Mouse (Mus musculus): Measurements from ENCODE around the gene Commd7. TPM values are rescaled to one million over a fixed set of nuclear protein-coding genes. Genes with fewer than 3 reads are reported as not detected.

Gene Commd7
- polyA plus RNA-seq, 1 experiment from 2014 or later, result 84.6 TPM

DNA sequence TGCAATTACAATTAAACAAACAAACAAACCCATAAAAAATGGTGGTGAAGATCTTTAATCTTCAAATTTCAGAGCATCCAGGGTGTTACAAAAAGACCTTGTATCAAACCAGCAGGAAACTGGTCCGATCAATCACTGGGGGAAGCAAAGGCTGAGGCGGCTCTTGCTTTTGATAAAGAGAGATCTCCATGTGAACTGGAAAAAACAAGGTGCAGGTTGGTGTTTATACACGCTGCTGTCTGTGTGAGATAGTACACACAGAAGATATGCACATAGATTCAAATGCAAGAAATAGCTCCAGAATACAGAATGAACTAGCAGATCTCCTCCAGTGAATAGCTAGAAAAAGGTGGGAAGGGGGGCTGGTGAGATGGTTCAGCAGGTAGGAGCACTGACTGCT, 15.7 kb downstream of the Commd7 start:
- H3K36me3 ChIP-seq, result peaks cover 60% of the 10 kb centered on the region
- no peak for ATAC-seq (ENCODE audit: low read depth)
- H3K4me2 ChIP-seq, result no peak overlapping the region
- no peak overlapping the region for H3K27ac ChIP-seq (replicated peaks)
- H3K9me3 ChIP-seq, result no peaks in the 10 kb centered on the region
- no peak overlapping the region for H3K9ac ChIP-seq
- no peak overlapping the region for H3K4me3 ChIP-seq
- no peaks in the 10 kb centered on the region for H3K27me3 ChIP-seq
- WGBS, result 92% methylated on average over 3 of the region's 3 CpGs
- no peaks in the 10 kb centered on the region for H3K4me1 ChIP-seq (replicated peaks)

DNA sequence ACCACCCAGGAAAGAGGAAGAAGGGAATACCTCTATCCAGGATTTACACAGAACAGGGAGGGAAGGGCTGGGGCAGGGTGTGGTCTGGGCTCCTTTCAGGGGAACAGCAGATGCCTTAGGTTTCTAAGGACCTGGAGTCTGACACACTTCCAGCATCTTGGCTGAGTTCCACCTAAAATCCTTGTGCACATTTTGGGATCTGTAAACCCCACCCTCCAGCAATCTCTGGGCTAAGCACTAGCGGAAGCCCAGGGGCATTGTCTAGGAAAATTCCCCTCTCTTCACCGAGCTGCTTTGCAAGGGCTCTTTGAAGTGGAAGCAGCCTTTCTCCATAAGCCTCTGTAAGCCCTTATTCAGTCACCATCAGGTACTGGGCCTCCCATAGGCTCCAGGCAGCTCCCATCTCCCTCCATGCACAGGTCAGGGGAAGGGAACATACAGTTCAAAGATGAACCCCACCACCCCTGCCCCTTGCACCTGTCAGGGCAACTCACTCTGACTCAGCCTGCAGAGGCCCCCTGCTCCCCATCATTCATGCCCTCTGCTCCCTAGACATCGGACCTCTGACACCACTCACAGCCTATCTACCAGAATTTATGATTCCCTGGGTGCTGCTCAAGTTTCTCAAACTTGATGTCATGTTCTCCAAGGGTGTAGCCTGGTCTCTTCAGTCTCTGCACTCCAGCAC, 19.8 kb downstream of the Commd7 start:
- Histone ChIP-seq H3K4me2 (no peak overlapping the region), H3K9me3 (no peaks in the 10 kb centered on the region), H3K9ac (0 out of 2 replicates have a peak overlapping the region, but pooled peaks have one; percentile 18), H3K27me3 (no peaks in the 10 kb centered on the region), H3K27ac (replicated peaks) (no peak overlapping the region), H3K4me3 (no peak overlapping the region), H3K36me3 (peaks cover 19% of the 10 kb centered on the region), H3K4me1 (replicated peaks) (peaks cover 22% of the 10 kb centered on the region)
- no peak for ATAC-seq (ENCODE audit: low read depth)
- WGBS, result 31% methylated on average over 3 of the region's 3 CpGs

DNA sequence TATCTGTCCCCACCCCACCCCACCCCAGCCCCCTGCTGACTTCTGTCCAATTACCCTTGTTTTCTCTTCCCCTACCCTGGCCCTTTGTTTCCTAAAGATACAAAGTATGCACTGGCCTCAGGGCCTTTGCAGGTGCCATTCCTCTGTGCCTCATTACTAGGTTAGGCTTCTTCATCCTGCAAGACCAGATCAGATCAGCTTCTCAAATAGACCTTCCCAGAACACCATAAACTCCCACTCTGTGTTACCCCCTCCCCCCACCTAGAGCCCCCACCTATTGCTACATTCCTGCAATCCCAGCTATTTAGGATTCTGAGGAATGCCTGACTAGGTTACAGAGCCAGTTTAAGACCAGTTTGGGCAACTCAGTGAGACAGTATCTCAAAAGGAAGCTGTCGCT, 20.8 kb downstream of the Commd7 start:
- Histone ChIP-seq H3K27ac (replicated peaks) (no peak overlapping the region), H3K4me3 (no peak overlapping the region), H3K4me1 (replicated peaks) (peaks cover 22% of the 10 kb centered on the region), H3K36me3 (peaks cover 9% of the 10 kb centered on the region), H3K9ac (no peak overlapping the region), H3K27me3 (no peaks in the 10 kb centered on the region), H3K4me2 (no peak overlapping the region), H3K9me3 (no peaks in the 10 kb centered on the region)
- ATAC-seq (ENCODE audit: low read depth), result no peak
- WGBS, result 100% methylated on average over 1 of the region's 1 CpGs

DNA sequence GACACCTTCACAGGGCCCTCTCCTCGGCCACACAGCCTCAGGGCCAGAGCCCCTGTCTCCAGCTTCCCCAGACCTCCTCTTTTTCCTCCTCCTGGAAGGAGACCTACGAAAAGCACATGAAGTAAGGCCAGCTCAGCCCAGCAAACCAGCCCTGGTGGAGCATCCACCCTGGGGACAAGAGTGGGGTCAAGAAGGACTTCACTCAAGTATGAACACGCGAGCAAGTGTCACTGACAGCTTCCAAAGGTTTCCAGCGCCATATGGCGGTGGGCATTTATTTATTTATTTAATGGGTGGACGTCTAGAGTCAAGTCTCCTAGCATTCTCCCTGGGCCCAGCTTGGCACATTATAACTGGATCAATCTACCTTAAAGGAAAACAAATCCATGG, 21.3 kb downstream of the Commd7 start:
- H3K4me2 ChIP-seq, result no peak overlapping the region
- no peaks in the 10 kb centered on the region for H3K9me3 ChIP-seq
- H3K36me3 ChIP-seq, result peaks cover 9% of the 10 kb centered on the region
- ATAC-seq (ENCODE audit: low read depth), result 0 out of 2 replicates have a peak, but pooled peaks have one; percentile 4
- peak overlapping the region; percentile 71 for H3K27ac ChIP-seq (replicated peaks)
- WGBS, result 65% methylated on average over 7 of the region's 7 CpGs
- no peak overlapping the region for H3K4me3 ChIP-seq
- H3K4me1 ChIP-seq (replicated peaks), result peaks cover 22% of the 10 kb centered on the region
- peak overlapping the region; percentile 55 for H3K9ac ChIP-seq
- H3K27me3 ChIP-seq, result no peaks in the 10 kb centered on the region

DNA sequence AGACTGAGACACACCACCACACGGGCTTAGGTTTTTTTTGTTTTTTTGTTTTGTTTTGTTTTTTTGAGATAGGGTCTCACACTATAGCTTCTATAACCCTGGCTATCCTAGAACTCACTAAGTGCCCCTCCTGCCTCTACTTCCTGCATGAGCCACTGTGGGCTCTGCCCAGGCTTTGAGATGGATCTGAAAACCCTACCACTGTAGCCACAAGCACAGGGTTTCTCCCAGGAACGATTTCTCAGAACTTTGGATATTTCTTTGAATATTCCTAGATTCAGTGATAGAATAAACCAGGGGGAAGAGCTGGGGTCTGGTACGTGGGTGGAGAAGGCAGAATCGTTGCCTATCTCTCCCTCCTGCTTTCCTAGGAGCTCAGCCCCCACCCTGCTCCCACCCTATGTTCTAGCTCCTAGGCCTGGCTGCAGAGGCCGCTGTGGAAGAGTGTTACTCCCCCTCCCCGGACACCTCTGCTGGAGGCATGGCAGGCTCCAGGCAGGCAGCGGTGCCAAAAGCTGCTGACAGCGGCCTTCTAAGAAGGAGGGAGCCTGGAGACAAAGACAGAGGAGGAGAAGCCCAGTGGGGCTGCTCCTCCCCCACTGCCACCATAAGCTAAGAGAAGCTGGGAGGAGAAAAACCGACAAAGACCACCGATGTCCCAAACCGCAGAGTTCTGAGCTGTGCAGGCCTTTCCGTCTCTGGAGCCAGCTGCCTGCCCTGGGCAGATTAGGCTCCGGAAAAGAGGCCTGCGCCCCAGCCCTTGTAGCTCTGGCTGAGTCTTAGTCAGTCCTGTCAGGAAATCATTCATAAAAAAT, 21.9 kb downstream of the Commd7 start:
- WGBS, result 18% methylated on average over 14 of the region's 14 CpGs
- Histone ChIP-seq H3K4me3 (no peak overlapping the region), H3K36me3 (peaks cover 9% of the 10 kb centered on the region), H3K4me2 (no peak overlapping the region), H3K4me1 (replicated peaks) (peaks cover 22% of the 10 kb centered on the region), H3K9ac (peak overlapping the region; percentile 55), H3K27me3 (no peaks in the 10 kb centered on the region), H3K9me3 (no peaks in the 10 kb centered on the region), H3K27ac (replicated peaks) (peak overlapping the region; percentile 71)
- ATAC-seq (ENCODE audit: low read depth), result peak; percentile 40

DNA sequence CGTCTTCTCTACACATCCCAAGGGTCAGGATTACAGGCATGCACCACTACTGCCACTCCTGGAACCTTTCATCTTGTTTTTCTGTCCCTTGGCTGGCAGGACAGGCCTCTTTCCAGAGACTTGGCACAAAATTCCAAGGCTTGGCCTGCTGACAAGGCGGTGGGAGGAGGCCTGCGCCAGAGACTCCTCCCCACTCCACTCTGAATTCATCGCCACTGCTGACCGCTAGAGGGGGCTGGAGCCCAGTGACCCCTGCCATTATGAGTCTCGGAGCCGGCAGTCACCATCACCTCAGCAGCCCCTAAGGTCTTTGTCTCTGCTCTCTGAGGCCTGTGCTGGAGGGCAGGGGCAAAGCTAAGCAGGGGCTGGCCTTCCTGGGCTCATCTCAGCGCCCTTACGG, 23.0 kb downstream of the Commd7 start:
- Histone ChIP-seq H3K36me3 (no peaks in the 10 kb centered on the region), H3K9me3 (no peaks in the 10 kb centered on the region), H3K4me1 (replicated peaks) (peaks cover 22% of the 10 kb centered on the region), H3K4me2 (no peak overlapping the region), H3K4me3 (no peak overlapping the region), H3K27ac (replicated peaks) (no peak overlapping the region), H3K27me3 (no peaks in the 10 kb centered on the region), H3K9ac (no peak overlapping the region)
- WGBS, result 10% methylated on average over 9 of the region's 9 CpGs
- ATAC-seq (ENCODE audit: low read depth), result peak; percentile 70

DNA sequence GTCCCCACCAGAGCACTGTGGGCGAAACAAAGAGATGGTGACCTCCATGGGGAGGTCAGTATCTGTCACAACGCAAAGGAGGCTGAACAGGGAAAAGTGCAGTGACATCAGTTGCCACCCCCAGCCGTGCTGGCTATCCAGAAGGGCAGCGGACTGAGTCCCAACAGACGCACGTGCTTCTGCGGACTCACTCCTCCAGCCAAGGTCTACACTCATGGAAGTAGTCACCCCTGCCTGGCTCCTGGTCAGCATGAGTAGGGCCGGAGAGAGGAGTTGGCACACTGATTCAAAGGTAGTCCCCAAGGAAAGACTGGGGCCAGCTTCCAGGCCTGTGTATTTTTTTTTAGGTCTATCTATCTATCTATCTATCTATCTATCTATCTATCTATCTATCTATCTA, 23.5 kb downstream of the Commd7 start:
- ATAC-seq (ENCODE audit: low read depth), result no peak
- no peak overlapping the region for H3K9ac ChIP-seq
- H3K4me1 ChIP-seq (replicated peaks), result peaks cover 22% of the 10 kb centered on the region
- no peaks in the 10 kb centered on the region for H3K36me3 ChIP-seq
- H3K27ac ChIP-seq (replicated peaks), result no peak overlapping the region
- no peaks in the 10 kb centered on the region for H3K9me3 ChIP-seq
- H3K4me2 ChIP-seq, result no peak overlapping the region
- no peaks in the 10 kb centered on the region for H3K27me3 ChIP-seq
- WGBS, result 57% methylated on average over 8 of the region's 8 CpGs
- H3K4me3 ChIP-seq, result no peak overlapping the region

DNA sequence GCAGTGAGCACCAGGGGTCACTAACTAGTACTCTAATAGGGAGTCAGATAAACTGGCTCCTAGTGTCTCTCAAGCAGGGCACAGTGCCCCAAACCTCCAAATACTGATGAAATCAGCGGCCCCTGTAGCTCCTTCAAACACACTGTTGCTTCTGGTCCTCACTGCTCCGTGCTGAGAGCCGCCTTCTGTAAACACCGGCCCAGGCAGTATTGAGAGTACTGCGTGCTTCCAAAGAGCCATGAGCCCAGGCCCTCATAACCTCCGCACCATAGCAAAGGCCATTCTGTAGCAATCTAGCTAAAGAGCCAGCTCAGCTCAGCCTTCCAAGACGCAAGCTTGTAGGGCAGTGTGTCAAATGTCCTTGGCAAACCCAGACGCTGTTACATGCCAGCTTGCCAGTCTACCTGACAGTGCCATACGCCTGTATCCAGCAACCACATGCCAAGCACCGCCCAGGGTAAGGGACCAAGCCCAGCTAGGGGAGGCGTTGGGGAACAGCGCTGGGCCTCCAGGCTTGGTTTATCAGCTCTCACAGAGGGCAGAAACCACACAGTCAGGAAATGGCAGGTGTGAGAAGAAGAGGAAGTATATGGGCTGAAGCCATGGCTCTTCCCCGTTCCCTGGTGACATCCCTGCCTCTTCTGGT, 24.6 kb downstream of the Commd7 start:
- H3K36me3 ChIP-seq, result no peaks in the 10 kb centered on the region
- peaks cover 22% of the 10 kb centered on the region for H3K4me1 ChIP-seq (replicated peaks)
- H3K27ac ChIP-seq (replicated peaks), result no peak overlapping the region
- H3K4me2 ChIP-seq, result no peak overlapping the region
- no peaks in the 10 kb centered on the region for H3K9me3 ChIP-seq
- no peak for ATAC-seq (ENCODE audit: low read depth)
- no peaks in the 10 kb centered on the region for H3K27me3 ChIP-seq
- 89% methylated on average over 13 of the region's 13 CpGs for WGBS
- no peak overlapping the region for H3K4me3 ChIP-seq
- no peak overlapping the region for H3K9ac ChIP-seq

DNA sequence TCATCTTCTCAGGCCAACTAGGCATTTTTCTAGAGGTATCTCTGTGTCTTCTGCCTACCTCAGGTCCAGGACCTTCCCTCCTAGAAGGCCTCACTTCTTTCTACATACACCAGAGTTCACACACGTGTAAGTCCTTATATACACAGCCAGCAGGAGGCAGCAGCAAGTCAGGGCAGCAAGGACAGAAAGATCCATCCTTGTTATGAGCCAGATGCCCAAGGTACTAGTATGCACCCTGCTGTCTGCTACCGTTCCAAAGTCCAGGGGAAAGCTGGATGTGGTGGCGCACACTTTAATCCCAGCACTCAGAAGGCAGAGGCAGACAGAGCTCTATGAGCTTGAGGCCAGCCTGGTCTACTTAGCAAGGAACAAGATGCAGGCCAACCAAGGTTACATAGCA, 26.2 kb downstream of the Commd7 start:
- 80% methylated on average over 3 of the region's 3 CpGs for WGBS
- H3K36me3 ChIP-seq, result no peaks in the 10 kb centered on the region
- no peak overlapping the region for H3K9ac ChIP-seq
- H3K27ac ChIP-seq (replicated peaks), result no peak overlapping the region
- H3K27me3 ChIP-seq, result no peaks in the 10 kb centered on the region
- H3K4me2 ChIP-seq, result no peak overlapping the region
- H3K9me3 ChIP-seq, result no peaks in the 10 kb centered on the region
- no peak overlapping the region for H3K4me3 ChIP-seq
- H3K4me1 ChIP-seq (replicated peaks), result peaks cover 25% of the 10 kb centered on the region
- no peak for ATAC-seq (ENCODE audit: low read depth)

DNA sequence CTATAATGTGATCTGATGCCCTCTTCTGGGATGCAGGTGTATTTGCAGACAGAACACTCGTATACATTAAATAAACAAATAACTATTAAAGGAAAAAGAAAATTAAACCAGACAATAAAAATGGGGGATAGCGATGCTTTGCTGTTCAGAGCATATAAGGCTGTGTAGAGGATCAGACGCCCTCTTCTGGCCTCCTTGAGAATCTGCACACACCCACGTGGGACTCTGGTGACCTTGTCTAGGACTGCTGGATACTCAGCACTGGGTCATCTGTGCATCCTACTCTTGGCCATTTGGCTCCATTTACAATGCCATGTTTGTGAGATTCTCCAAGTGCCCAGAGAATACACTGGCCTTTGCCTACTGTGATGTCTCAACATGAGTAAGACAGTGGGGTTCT, 28.9 kb downstream of the Commd7 start:
- ATAC-seq (ENCODE audit: low read depth), result no peak
- Histone ChIP-seq H3K4me3 (no peak overlapping the region), H3K9ac (no peak overlapping the region), H3K27ac (replicated peaks) (no peak overlapping the region), H3K4me1 (replicated peaks) (peaks cover 19% of the 10 kb centered on the region), H3K9me3 (no peaks in the 10 kb centered on the region), H3K4me2 (no peak overlapping the region), H3K27me3 (no peaks in the 10 kb centered on the region), H3K36me3 (no peaks in the 10 kb centered on the region)
- 39% methylated on average over 4 of the region's 4 CpGs for WGBS

DNA sequence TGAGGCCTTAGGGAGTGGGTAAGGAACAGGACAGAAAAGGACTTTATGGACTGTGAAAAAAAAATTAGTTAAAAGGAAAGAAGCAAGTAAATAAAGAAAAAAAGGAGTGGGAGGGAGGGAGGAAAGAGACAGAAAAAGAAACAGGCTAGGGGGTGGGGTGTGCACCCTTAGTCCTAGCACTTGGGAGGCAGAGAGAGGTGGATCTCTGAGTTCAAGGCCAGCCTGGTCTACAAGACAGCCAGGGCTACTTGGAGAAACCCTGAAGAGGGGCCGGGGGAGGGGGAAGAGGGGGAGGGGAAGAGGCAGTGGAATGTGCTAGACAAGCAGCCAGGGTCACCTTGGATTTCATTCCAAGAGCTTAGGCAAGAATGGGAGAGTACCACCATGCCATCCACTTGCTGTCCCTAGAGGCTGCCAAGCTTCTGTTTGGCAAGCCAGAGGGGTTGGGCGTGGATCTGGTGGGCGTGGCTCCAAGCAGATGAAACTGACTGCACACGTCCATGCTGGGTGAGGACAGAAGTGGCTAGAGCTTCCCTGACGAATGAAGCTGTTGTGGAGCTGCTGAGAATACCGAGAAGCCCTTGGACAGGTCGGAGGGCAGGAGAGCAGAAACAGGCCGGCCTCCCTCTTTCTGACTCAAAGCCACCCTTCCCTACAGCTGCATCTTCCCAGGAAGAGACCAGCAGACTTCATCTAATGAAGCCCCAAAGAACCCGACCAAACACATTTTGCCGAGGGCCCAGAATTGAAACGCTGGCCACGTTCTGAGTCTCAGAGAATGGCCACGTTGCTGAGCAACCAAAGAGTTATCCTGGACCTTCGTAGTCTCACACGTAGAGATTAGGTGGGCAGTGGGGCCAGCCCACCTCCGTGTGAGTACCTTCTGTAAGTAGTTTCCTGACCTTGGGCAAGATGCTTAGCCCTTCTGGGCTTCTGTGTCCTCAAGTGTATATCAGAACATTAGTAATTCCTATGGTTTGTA, 31.6 kb downstream of the Commd7 start:
- 47% methylated on average over 16 of the region's 16 CpGs for WGBS
- peak; percentile 61 for ATAC-seq (ENCODE audit: low read depth)
- no peaks in the 10 kb centered on the region for H3K27me3 ChIP-seq
- peaks cover 25% of the 10 kb centered on the region for H3K4me1 ChIP-seq (replicated peaks)
- peak overlapping the region; percentile 43 for H3K27ac ChIP-seq (replicated peaks)
- H3K4me3 ChIP-seq, result no peak overlapping the region
- no peaks in the 10 kb centered on the region for H3K36me3 ChIP-seq
- no peak overlapping the region for H3K4me2 ChIP-seq
- H3K9ac ChIP-seq, result no peak overlapping the region
- no peaks in the 10 kb centered on the region for H3K9me3 ChIP-seq

All from neural tube, embryonic 13.5 days (tissue).